Mouse (Mus musculus) liver, adult 2 months (tissue): ENCODE data around the gene Chmp6.

Source experiments
- CTCF ChIP-seq: fragments of 200-500 bp; IDR thresholded peaks from 2 replicates; pipeline ENCODE4 v1.5.1; 2011; ENCODE audit warnings: low read depth, low read length, control low read depth
- POLR2A ChIP-seq: fragments of 200-500 bp; IDR thresholded peaks from 2 replicates; pipeline ENCODE4 v1.6.1; 2011; ENCODE audit warnings: low read length, control low read depth; ENCODE audit not compliant: insufficient read depth; ENCODE audit errors: extremely low read depth

DNA sequence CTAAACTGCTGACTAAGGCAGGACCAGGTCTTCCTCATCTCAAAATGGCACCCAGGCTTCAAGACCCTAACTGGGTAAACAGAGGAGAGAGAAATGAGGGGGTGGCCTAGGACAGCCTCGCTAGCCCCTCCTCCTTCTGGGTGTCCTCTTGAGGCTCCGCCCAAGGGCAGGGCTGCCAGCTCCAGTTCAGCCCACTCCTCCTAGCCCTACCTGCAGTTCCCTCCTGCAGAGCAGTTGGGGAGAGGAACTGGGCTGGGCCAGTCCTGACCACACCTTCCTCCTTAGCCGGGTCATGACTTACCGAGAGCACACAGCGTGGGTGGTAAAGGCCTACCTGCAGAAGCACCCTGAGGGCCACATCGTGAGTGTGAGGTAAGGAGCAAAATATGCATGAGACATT is 18.6 kb upstream of the Chmp6 start:
- TF ChIP-seq CTCF (no peak), POLR2A (no peak)
